Mouse (Mus musculus) spleen, adult 18-20 months (tissue): ENCODE measurements around the gene Cbfa2t3.
A peak's percentile ranks its signal among the peaks of the same experiment; 100 is the strongest.

Experiments used
- DNase-seq, 2 experiments: peaks; one replicate each; pipeline ENCODE4 v3.0.0; 2022; ENCODE audit warnings: mixed read lengths in 2 of 2

The Cbfa2t3 gene

DNA sequence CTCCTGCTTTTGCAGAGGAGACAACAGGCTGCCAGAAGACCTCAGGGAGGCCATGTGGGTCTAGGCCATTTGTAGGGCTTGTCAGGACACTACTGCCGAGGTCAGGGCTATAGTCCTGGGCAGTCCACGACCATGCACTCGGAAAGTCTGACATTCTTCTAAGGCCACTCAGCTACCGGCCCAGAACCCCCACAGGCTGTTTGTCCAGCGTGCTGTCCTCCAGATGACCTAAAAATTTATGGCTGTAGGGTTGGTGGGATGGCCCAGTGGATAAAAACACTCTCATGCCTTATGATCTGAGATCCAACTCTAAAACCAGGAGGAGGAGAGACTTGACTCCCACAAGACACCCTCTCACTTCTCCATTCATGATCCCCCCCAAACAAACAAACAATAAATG is 35.2 kb downstream of the Cbfa2t3 start:
- no peak for DNase-seq

- DNase-seq = no peak
Observed at GRCm38 (mm10) chr8:122663106-122663505, 35.8 kb downstream of the Cbfa2t3 start.

DNA sequence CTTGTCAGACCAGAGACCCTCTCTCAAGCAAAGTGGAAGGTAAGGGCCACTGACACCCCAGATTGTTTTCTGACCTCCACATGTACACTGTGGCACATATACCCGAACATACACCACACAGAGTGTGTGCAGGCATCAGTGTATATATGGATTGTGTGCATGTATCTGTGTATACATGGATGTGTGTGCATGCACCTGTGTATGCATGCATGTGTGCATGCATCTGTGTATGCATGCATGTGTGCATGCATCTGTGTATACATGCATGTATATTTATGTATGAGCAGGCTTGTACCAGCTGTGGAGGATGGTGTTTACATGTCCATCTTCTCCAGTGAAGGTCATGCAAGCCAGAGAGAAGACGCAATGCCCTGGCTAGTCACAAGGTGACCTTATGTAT is 37.0 kb downstream of the Cbfa2t3 start:
- DNase-seq = no peak

DNA sequence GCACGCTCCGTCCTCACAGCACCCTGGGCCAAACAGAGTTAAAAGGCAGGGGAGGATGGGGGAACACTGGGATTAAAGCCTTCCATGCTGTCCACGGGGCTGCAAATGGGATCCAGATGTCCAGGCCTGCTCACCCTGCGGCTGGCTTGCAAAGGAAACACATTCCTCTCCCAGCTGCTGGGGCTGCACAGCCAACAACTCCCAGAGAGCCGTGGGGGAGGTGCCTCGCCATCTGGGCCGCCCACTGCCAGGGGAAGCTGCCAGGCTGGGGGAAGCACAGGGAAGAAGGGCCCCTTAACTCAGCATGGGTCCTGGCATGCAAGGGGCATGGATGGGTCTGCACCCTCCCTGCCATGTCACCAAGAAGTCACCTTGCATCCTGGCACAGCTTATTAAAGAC is 37.8 kb downstream of the Cbfa2t3 start:
- no peak for DNase-seq

GRCm38 (mm10) chr8:122660022-122660421 is 38.9 kb downstream of the Cbfa2t3 start:
- peak in 1 of 2 experiments; percentile 48 for DNase-seq

GRCm38 (mm10) chr8:122658807-122659160 is 40.1 kb downstream of the Cbfa2t3 start:
- DNase-seq = no peak

GRCm38 (mm10) chr8:122658149-122658806 is 40.6 kb downstream of the Cbfa2t3 start:
- DNase-seq = no peak

DNA sequence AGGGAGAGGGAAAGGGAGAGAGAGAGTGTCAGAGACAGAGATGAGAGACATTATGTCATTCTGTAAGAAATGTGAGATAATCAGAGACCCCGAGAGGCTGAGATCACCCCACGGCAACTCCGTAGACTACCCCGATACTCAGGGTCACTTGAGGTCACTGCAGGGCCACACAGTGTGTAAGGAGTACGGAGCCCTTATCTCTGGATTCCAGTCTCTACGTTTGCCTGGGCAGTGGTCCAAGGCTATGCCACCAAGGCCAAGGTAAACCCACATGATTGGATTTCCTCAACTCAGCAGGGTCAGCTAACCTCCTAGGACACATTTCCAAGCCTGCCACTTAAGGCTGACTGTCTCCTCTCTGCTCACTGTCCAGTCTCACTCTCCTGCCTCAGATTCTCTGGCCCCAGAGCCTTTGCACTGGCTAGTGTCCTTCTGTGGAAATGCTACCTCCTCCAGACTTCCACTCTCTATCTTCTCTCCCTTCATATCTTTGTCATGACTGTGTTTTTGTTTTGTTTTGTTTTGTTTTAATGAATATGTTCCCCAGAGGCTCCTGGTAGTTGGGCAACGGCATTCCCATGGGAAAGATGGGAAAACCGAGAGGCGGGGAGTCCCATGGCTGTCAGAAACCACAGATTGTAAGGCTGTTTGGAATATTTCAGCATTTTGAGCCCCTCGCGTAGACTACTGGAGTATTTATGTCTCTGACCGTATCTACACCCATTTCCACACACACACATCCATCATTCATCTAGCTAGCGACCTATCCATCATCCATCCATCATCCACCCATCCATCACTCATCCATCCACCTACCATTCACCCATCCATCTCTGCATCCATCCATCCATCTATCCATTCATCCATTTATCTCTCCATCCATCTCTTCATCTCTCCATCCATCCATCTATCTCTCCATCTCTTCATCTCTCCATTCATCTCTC is 42.6 kb downstream of the Cbfa2t3 start:
- no peak for DNase-seq

DNA sequence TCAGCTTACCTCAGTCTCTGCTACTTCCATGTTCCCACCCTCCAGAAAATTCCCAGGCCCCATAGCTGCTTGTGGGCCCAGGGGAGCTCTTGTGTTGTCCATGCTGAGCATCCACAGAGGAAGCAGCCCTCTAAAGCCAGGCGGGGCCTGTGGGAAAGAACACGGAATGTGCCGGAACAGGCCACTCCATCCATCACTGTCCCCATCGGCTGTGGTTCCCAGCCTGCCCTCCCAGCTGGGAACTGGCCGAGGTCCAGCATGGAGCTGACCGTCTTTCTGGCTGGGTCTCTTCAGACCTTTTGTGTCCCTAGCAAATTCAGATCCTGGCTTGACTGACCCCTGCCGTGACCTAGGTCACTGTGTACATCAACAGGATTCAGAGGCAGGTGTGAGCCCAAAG is 44.1 kb downstream of the Cbfa2t3 start:
- DNase-seq = no peak

DNA sequence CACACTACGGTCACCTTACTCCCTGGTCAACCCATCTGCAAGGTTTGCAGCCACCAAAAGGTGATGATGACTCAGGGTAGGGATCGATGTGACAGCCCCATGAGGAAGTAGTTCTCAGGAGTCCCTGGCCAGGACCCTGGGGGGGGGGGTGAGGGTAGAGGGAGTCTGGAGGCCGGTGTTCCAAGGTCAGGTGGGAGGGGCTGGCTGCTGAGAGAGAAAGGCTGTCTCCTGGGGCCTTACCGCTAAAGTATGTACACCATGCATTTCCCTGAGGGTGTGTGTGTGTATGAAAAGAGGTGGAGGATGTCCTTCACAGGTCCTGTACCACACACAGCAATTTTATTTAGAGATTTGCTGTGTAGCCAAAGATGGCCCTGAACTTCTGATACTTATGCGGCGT is 46.3 kb downstream of the Cbfa2t3 start:
- DNase-seq = no peak

DNA sequence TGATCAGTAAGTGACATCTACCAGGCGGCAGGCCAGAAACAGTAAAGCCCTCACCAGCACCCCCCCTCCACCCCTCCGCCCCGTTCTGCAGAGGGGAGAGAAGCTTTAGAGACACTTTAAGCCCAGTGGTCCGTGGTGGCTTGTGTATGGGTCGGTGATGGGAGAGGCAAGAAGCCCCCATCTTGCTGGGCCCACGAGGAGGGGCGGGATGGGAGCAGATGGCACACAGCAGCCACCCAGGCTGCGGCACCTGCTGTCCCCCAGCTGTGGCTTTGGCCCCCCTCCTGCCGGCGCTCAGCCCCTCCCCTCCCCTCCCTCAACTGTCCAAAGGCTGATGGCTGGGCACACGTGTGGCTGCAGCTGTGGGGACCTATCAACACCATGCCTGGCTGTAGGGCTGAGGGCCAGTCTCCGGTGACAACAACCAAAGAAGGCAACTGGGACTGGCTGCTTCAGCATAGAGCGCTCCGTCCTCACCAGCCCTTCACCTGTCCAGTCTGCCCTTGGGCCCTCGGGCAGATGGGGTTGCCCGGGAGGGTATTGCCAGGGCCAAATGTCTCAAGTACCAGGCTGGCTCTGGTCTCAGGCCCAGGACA is 47.5 kb downstream of the Cbfa2t3 start:
- no peak for DNase-seq

GRCm38 (mm10) chr8:122648192-122648970 is 50.5 kb downstream of the Cbfa2t3 start:
- no peak for DNase-seq

DNA sequence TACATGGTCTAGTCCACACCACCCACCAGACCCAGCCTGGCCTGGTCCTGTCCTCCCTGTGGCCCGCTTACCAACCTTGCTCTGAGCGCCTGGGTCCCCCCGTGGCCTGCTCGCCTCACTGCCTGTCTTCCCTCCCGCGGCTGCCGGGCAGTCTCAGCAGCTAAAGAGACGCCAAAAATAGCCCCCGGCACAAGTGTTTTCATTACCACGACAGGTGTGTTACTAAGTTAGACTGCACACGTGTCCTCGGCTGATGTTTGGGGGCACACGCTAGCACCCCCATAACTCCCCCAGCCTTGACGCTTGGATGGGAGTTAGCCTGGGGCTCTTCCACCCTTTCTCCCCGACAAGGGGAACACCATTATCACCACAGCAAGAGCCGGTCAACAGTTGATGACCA is 52.6 kb downstream of the Cbfa2t3 start:
- DNase-seq = no peak

GRCm38 (mm10) chr8:122644175-122644954 is 54.5 kb downstream of the Cbfa2t3 start:
- DNase-seq = no peak

- DNase-seq = no peak
Observed at GRCm38 (mm10) chr8:122642071-122642470, 56.8 kb downstream of the Cbfa2t3 start.

- DNase-seq = no peak
Observed at GRCm38 (mm10) chr8:122641406-122641805, 57.5 kb downstream of the Cbfa2t3 start.

- no peak for DNase-seq
Observed at GRCm38 (mm10) chr8:122640825-122641224, 58.1 kb downstream of the Cbfa2t3 start.

- no peak for DNase-seq
Observed at GRCm38 (mm10) chr8:122639521-122640248, 59.2 kb downstream of the Cbfa2t3 start.

GRCm38 (mm10) chr8:122638601-122639000 is 60.3 kb downstream of the Cbfa2t3 start:
- no peak for DNase-seq

- no peak for DNase-seq
Observed at GRCm38 (mm10) chr8:122637230-122637629, 61.7 kb downstream of the Cbfa2t3 start.

DNA sequence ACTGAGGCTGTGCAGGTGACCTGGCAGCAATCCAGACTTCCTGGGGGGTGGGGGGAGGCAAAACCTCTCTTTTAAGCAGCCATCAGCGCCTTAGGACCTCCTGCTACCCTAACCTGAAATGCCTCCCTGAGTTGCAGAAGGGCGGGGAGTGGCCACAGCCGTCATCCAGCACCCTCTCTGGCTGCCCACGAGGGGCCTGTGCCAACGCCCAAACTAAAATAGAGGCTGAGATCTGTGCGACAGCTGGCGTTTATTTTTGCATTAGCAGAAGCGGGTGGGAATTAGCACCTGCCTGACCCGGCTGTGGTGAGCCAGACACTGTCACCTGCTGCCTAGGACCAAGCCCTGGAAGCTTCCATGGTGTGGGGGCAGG is 62.1 kb downstream of the Cbfa2t3 start:
- no peak for DNase-seq
